Mouse (Mus musculus) heart, postnatal 0 days (tissue): ENCODE measurements around the gene Rras. TPM values are rescaled to one million over a fixed set of nuclear protein-coding genes. Genes with fewer than 3 reads are reported as not detected.
A peak's percentile ranks its signal among the peaks of the same experiment; 100 is the strongest.

ENCODE experiments used
- ATAC-seq: fragments of 200-750 bp; cut with Nextera tagmentation; 2 replicates; pipeline ENCODE4 v1.8.0; 2017; ENCODE audit warnings: low read depth, moderate number of reproducible peaks, moderate library complexity; ENCODE audit not compliant: insufficient read depth
- DNase-seq: peaks from one replicate; pipeline ENCODE4 v3.0.0-alpha.2; 2016; ENCODE audit warnings: low spot score
- H3K27ac ChIP-seq: fragments of 300-500 bp; sonication (generic); 2 replicates; pipeline ENCODE4 v1.5.1; 2014; ENCODE audit warnings: low read depth, mild to moderate bottlenecking
- H3K27me3 ChIP-seq: fragments of 300-500 bp; sonication (generic); 2 replicates; pipeline ENCODE4 v1.6.1; 2014; ENCODE audit warnings: low read length, mixed read lengths; ENCODE audit not compliant: control insufficient read depth, insufficient read depth
- H3K36me3 ChIP-seq: fragments of 300-500 bp; sonication (generic); replicated peaks from 2 replicates; pipeline ENCODE4 v1.6.1; 2014; ENCODE audit warnings: low read length, mixed read lengths; ENCODE audit not compliant: control insufficient read depth, insufficient read depth
- H3K4me1 ChIP-seq: fragments of 300-500 bp; sonication (generic); 2 replicates; pipeline ENCODE4 v1.6.1; 2014; ENCODE audit warnings: antibody characterized with exemption; ENCODE audit not compliant: control insufficient read depth, insufficient read depth
- H3K4me2 ChIP-seq: fragments of 300-500 bp; sonication (generic); 2 replicates; pipeline ENCODE4 v1.6.1; 2014; ENCODE audit warnings: low read depth, mild to moderate bottlenecking, low read length, moderate library complexity
- H3K4me3 ChIP-seq: fragments of 300-500 bp; sonication (generic); 2 replicates; pipeline ENCODE4 v1.5.1; 2014; ENCODE audit warnings: low read depth, low read length
- H3K9ac ChIP-seq: fragments of 300-500 bp; sonication (generic); replicated peaks from 2 replicates; pipeline ENCODE4 v1.6.1; 2014; ENCODE audit warnings: low read depth, low read length, mixed read lengths
- H3K9me3 ChIP-seq: fragments of 300-500 bp; sonication (generic); replicated peaks from 2 replicates; pipeline ENCODE4 v1.6.1; 2016; ENCODE audit warnings: low read length; ENCODE audit not compliant: control insufficient read depth
- CTCF ChIP-seq: IDR thresholded peaks from 2 replicates; pipeline ENCODE4 v1.5.1; 2016; ENCODE audit warnings: antibody characterized with exemption, control low read depth, low read depth
- EP300 ChIP-seq: IDR thresholded peaks from 2 replicates; pipeline ENCODE4 v1.6.1; 2016; ENCODE audit warnings: antibody characterized with exemption, low read depth
- WGBS: fragments of 180-500 bp; shearing (Covaris S2); extraction: QIAGEN DNeasy Blood & Tissue Kit; methylation state at CpG from one replicate; pipeline ENCODE4 v1.1.7; 2014; 5-methylcytosine and 5-hydroxymethylcytosine counted together
- polyA plus RNA-seq: library from polyadenylated mRNA; unstranded; fragments of >200 nt; fragmentation: Nextera tagmentation; extraction: Ambion mirVana; gene quantifications from 2 replicates; pipeline ENCODE4 v1.2.1, GENCODE M21; 2015
- total RNA-seq: library from RNA; depleted of rRNA; stranded (reverse); fragments of >200 nt; gene quantifications from 2 replicates; pipeline ENCODE4 v1.2.3, GENCODE M21; 2014; ENCODE audit warnings: low replicate concordance

Rras gene
- total and polyA plus RNA-seq, 2 experiments from 2014 or later, result 38.4 to 85.7 TPM

DNA sequence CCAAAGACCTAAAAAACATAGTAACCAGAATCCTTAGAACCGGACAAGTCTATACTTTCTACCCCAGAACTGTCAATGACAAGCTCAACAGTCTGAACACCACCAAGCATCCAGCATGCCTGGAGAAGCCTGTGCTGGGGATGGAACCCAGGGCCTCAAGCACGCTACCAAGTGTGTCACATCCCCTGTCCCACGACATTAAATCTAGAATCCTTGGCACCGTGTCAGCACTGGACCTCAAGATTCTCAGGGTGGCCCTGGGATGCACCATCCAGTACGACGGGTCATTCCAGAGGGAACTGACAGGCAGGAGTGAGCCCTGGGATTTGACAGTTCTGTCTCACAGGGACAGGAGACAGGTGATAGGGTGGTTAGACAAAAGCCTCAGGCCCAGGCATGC, 12.2 kb downstream of the Rras start:
- peaks cover 81% of the 10 kb centered on the region for H3K36me3 ChIP-seq
- no peak overlapping the region for H3K4me2 ChIP-seq
- 0 out of 2 replicates have a peak, but pooled peaks cover 7% of the 10 kb centered on the region for H3K4me1 ChIP-seq
- ATAC-seq, result no peak
- H3K9me3 ChIP-seq, result no peaks in the 10 kb centered on the region
- no peak for DNase-seq
- 85% methylated on average over 6 of the region's 6 CpGs for WGBS
- TF ChIP-seq EP300 (no peak), CTCF (no peak)
- H3K27ac ChIP-seq, result no peak overlapping the region
- no peaks in the 10 kb centered on the region for H3K27me3 ChIP-seq
- H3K9ac ChIP-seq, result no peak overlapping the region
- no peak overlapping the region for H3K4me3 ChIP-seq

DNA sequence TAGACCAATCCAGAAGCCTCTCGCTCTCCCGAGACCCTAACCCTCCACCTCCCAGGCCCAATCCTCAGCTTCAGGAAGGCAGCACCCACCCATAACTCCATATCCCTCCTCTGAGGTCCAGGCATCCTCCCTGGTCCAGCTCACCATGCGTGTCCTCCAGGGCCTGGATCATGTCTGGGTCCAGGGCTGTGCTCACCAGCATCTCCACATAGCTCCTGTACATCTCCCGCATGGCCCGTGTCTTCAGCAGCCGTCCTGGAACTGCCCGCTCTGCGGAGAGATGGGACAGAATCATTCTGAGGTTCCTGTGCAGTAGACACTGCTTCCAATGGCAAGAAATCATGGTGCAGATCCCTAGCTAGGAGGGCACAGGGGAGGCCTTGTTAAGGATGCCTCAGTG, 13.1 kb downstream of the Rras start:
- TF ChIP-seq EP300 (no peak), CTCF (no peak)
- H3K36me3 ChIP-seq, result peaks cover 90% of the 10 kb centered on the region
- no peak overlapping the region for H3K27ac ChIP-seq
- ATAC-seq (no peak), DNase-seq (no peak)
- WGBS, result 97% methylated on average over 8 of the region's 8 CpGs
- no peaks in the 10 kb centered on the region for H3K27me3 ChIP-seq
- no peak overlapping the region for H3K4me2 ChIP-seq
- no peak overlapping the region for H3K4me3 ChIP-seq
- no peaks in the 10 kb centered on the region for H3K9me3 ChIP-seq
- no peak overlapping the region for H3K9ac ChIP-seq
- 0 out of 2 replicates have a peak, but pooled peaks cover 2% of the 10 kb centered on the region for H3K4me1 ChIP-seq

GRCm38 (mm10) chr7:45033722-45034359, 16.1 kb downstream of the Rras start:
- 92% methylated on average over 19 of the region's 19 CpGs for WGBS
- H3K4me2 ChIP-seq, result no peak overlapping the region
- no peak for ATAC-seq

GRCm38 (mm10) chr7:45035631-45036030, 17.9 kb downstream of the Rras start:
- Histone ChIP-seq H3K4me1 (no peaks in the 10 kb centered on the region), H3K9ac (no peak overlapping the region), H3K27me3 (no peaks in the 10 kb centered on the region), H3K27ac (no peak overlapping the region), H3K4me3 (no peak overlapping the region), H3K4me2 (no peak overlapping the region), H3K9me3 (no peaks in the 10 kb centered on the region), H3K36me3 (peaks cover 97% of the 10 kb centered on the region)
- TF ChIP-seq CTCF (no peak), EP300 (no peak)
- ATAC-seq (no peak), DNase-seq (no peak)
- 78% methylated on average over 3 of the region's 3 CpGs for WGBS

More at GRCm38 (mm10) chr7:45033722-45034359, 16.1 kb downstream of the Rras start:
- DNase-seq, result no peak
- Histone ChIP-seq H3K27me3 (no peaks in the 10 kb centered on the region), H3K4me3 (no peak overlapping the region), H3K36me3 (peaks cover 95% of the 10 kb centered on the region), H3K9ac (no peak overlapping the region), H3K9me3 (no peaks in the 10 kb centered on the region), H3K27ac (no peak overlapping the region), H3K4me1 (no peaks in the 10 kb centered on the region)
- no peak for TF ChIP-seq CTCF
- TF ChIP-seq EP300, result no peak

DNA sequence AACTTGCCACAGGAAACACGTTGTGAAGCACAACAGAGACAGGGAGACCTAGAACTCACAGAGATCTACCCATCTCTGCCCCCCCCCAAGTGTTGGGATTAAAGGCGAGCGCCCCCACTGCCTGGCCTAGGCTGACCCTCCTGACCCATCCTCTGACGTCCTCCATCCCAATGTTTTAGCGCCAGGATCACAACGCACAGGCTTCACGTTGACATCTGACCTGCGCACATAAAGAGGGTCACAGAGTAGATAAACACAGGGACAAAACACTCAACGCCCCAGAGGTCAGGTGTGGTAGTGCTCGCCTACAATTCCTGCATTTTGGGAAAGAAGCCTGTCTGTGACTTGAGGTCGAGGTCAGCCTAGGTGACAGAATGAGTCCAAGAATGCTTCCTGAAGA, 18.9 kb downstream of the Rras start:
- Histone ChIP-seq H3K27me3 (no peaks in the 10 kb centered on the region), H3K36me3 (peaks cover 97% of the 10 kb centered on the region), H3K27ac (no peak overlapping the region), H3K4me3 (no peak overlapping the region), H3K4me1 (no peaks in the 10 kb centered on the region), H3K4me2 (no peak overlapping the region), H3K9ac (no peak overlapping the region), H3K9me3 (no peaks in the 10 kb centered on the region)
- TF ChIP-seq EP300, result no peak
- no peak for TF ChIP-seq CTCF
- no peak for ATAC-seq
- no peak for DNase-seq
- WGBS, result 87% methylated on average over 11 of the region's 11 CpGs

- TF ChIP-seq EP300, result no peak
- TF ChIP-seq CTCF, result peak; percentile 69
- H3K36me3 ChIP-seq, result peaks cover 97% of the 10 kb centered on the region
- no peaks in the 10 kb centered on the region for H3K4me1 ChIP-seq
- no peak overlapping the region for H3K9ac ChIP-seq
- H3K9me3 ChIP-seq, result no peaks in the 10 kb centered on the region
- WGBS, result 68% methylated on average over 7 of the region's 7 CpGs
- DNase-seq (peak; percentile 37), ATAC-seq (peak; percentile 69)
- no peak overlapping the region for H3K27ac ChIP-seq
- H3K4me2 ChIP-seq, result no peak overlapping the region
- H3K4me3 ChIP-seq, result no peak overlapping the region
- no peaks in the 10 kb centered on the region for H3K27me3 ChIP-seq
These were observed 20.1 kb downstream of the Rras start for GRCm38 (mm10) chr7:45037720-45038361.
